Mouse (Mus musculus): ENCODE measurements at regions not wholly inside any gene's neighbourhood (a gene's known extent, or its start where the extent isn't known, plus 50 kb on each side); places are given as distances from the start of the nearest gene placed in this dataset.

- H3K9ac ChIP-seq (ENCODE audit: low read depth, low read length), result no peak overlapping the region
- 67% methylated on average over 2 of the region's 2 CpGs for WGBS (ENCODE audit: insufficient replicate concordance)
- H3K4me3 ChIP-seq (ENCODE audit: low read depth, low read length), result no peak overlapping the region
- H3K36me3 ChIP-seq (ENCODE audit: control insufficient read depth, insufficient read depth, low read length), result no peaks in the 10 kb centered on the region
- no peaks in the 10 kb centered on the region for H3K27me3 ChIP-seq (ENCODE audit: control insufficient read depth, insufficient read depth, low read length)
- H3K9me3 ChIP-seq (replicated peaks; ENCODE audit: control insufficient read depth, low read length), result no peaks in the 10 kb centered on the region
- no peaks in the 10 kb centered on the region for H3K4me1 ChIP-seq (ENCODE audit: control insufficient read depth, insufficient read depth, low read length)
- H3K4me2 ChIP-seq, result no peak overlapping the region
- H3K27ac ChIP-seq (ENCODE audit: low read depth, low read length), result no peak overlapping the region
- ATAC-seq (replicated peaks; ENCODE audit: insufficient number of reproducible peaks, low FRiP score, low TSS enrichment), result no peak
Observed at GRCm38 (mm10) chr1:61562091-61562490, 76.5 kb upstream of the Pard3b start.

DNA sequence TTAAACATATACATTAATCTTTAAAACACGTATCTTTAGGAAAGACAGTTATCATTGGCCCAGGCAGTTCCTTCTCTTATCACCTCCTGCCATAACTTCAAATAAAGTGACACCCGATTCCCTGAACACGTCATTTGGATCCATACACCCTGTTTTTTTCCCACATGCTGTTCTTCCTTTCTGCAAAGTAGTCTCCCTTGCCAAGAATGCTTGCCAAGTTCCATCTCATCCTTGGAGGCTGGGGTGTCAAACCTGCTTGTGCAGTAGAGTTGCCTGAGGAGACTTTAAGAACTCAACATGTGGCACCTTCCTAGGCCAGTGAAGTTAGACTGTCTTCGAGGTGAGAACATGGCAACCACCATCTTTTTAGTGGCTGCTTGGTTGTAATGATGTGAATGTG, 73.2 kb upstream of the Pard3b start:
- no peak for ATAC-seq (replicated peaks; ENCODE audit: insufficient number of reproducible peaks, low FRiP score, low TSS enrichment)
- Histone ChIP-seq H3K27me3 (ENCODE audit: control insufficient read depth, insufficient read depth, low read length) (no peaks in the 10 kb centered on the region), H3K4me2 (no peak overlapping the region), H3K4me3 (ENCODE audit: low read depth, low read length) (no peak overlapping the region), H3K9me3 (replicated peaks; ENCODE audit: control insufficient read depth, low read length) (no peaks in the 10 kb centered on the region), H3K36me3 (ENCODE audit: control insufficient read depth, insufficient read depth, low read length) (no peaks in the 10 kb centered on the region), H3K27ac (ENCODE audit: low read depth, low read length) (no peak overlapping the region), H3K9ac (ENCODE audit: low read depth, low read length) (no peak overlapping the region), H3K4me1 (ENCODE audit: control insufficient read depth, insufficient read depth, low read length) (no peaks in the 10 kb centered on the region)
- WGBS (ENCODE audit: insufficient replicate concordance), result 70% methylated on average over 4 of the region's 4 CpGs

DNA sequence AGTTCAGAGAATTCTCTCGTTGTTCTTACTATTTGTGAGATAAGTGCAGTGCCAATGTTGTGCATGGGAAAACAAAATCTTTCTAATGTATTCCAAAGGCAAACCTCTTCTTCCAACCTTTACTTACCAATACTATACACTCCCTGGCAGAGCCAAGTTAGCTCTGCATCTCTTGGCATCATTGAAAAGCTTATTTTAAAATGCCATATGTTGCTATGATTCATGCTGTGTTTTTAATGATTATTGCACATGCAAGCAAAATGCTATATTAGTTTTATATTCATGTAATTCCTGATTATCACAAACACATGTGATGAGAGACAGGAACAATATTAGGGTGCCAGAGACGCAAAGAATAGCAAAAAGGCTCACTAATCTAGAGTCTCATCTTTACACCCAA, 64.3 kb upstream of the Pard3b start:
- Histone ChIP-seq H3K36me3 (ENCODE audit: control insufficient read depth, insufficient read depth, low read length) (no peaks in the 10 kb centered on the region), H3K4me3 (ENCODE audit: low read depth, low read length) (no peak overlapping the region), H3K4me2 (no peak overlapping the region), H3K9ac (ENCODE audit: low read depth, low read length) (no peak overlapping the region), H3K27me3 (ENCODE audit: control insufficient read depth, insufficient read depth, low read length) (no peaks in the 10 kb centered on the region), H3K9me3 (replicated peaks; ENCODE audit: control insufficient read depth, low read length) (no peaks in the 10 kb centered on the region), H3K4me1 (ENCODE audit: control insufficient read depth, insufficient read depth, low read length) (no peaks in the 10 kb centered on the region), H3K27ac (ENCODE audit: low read depth, low read length) (no peak overlapping the region)
- 80% methylated on average over 2 of the region's 2 CpGs for WGBS (ENCODE audit: insufficient replicate concordance)
- no peak for ATAC-seq (replicated peaks; ENCODE audit: insufficient number of reproducible peaks, low FRiP score, low TSS enrichment)

GRCm38 (mm10) chr1:61576758-61577157, 61.9 kb upstream of the Pard3b start:
- no peaks in the 10 kb centered on the region for H3K4me1 ChIP-seq (ENCODE audit: control insufficient read depth, insufficient read depth, low read length)
- no peaks in the 10 kb centered on the region for H3K9me3 ChIP-seq (replicated peaks; ENCODE audit: control insufficient read depth, low read length)
- H3K4me3 ChIP-seq (ENCODE audit: low read depth, low read length), result no peak overlapping the region
- H3K27me3 ChIP-seq (ENCODE audit: control insufficient read depth, insufficient read depth, low read length), result no peaks in the 10 kb centered on the region
- H3K9ac ChIP-seq (ENCODE audit: low read depth, low read length), result no peak overlapping the region
- ATAC-seq (replicated peaks; ENCODE audit: insufficient number of reproducible peaks, low FRiP score, low TSS enrichment), result no peak
- no peak overlapping the region for H3K27ac ChIP-seq (ENCODE audit: low read depth, low read length)
- WGBS (ENCODE audit: insufficient replicate concordance), result 82% methylated on average over 4 of the region's 4 CpGs
- no peaks in the 10 kb centered on the region for H3K36me3 ChIP-seq (ENCODE audit: control insufficient read depth, insufficient read depth, low read length)
- H3K4me2 ChIP-seq, result no peak overlapping the region

GRCm38 (mm10) chr1:61587251-61587650, 51.4 kb upstream of the Pard3b start:
- no peak overlapping the region for H3K4me3 ChIP-seq (ENCODE audit: low read depth, low read length)
- no peak for ATAC-seq (replicated peaks; ENCODE audit: insufficient number of reproducible peaks, low FRiP score, low TSS enrichment)
- H3K4me1 ChIP-seq (ENCODE audit: control insufficient read depth, insufficient read depth, low read length), result no peaks in the 10 kb centered on the region
- no peaks in the 10 kb centered on the region for H3K36me3 ChIP-seq (ENCODE audit: control insufficient read depth, insufficient read depth, low read length)
- no peak overlapping the region for H3K9ac ChIP-seq (ENCODE audit: low read depth, low read length)
- H3K9me3 ChIP-seq (replicated peaks; ENCODE audit: control insufficient read depth, low read length), result no peaks in the 10 kb centered on the region
- 90% methylated on average over 8 of the region's 8 CpGs for WGBS (ENCODE audit: insufficient replicate concordance)
- no peak overlapping the region for H3K4me2 ChIP-seq
- H3K27me3 ChIP-seq (ENCODE audit: control insufficient read depth, insufficient read depth, low read length), result no peaks in the 10 kb centered on the region
- no peak overlapping the region for H3K27ac ChIP-seq (ENCODE audit: low read depth, low read length)
